Mouse (Mus musculus) limb, embryonic 14.5 days (tissue): Measurements from ENCODE around the gene Aspdh. TPM values are rescaled to one million over a fixed set of nuclear protein-coding genes. Genes with fewer than 3 reads are reported as not detected.

Experiments used
- ATAC-seq: fragments of 200-750 bp; cut with Nextera tagmentation; 2 replicates; pipeline ENCODE4 v1.8.0; 2017; ENCODE audit warnings: low read depth, moderate number of reproducible peaks, moderate TSS enrichment; ENCODE audit not compliant: low FRiP score
- DNase-seq: peaks from one replicate; pipeline ENCODE4 v3.0.0-alpha.2; 2015; ENCODE audit warnings: low spot score
- H3K27ac ChIP-seq: fragments of 300-500 bp; sonication (generic); replicated peaks from 2 replicates; pipeline ENCODE4 v1.5.1; 2014; ENCODE audit warnings: low read depth, mild to moderate bottlenecking, low read length, moderate library complexity, mixed read lengths
- H3K27me3 ChIP-seq: fragments of 300-500 bp; sonication (generic); 2 replicates; pipeline ENCODE4 v1.6.1; 2014; ENCODE audit warnings: low read length, mixed read lengths; ENCODE audit not compliant: control insufficient read depth, insufficient read depth
- H3K36me3 ChIP-seq: fragments of 300-500 bp; sonication (generic); 2 replicates; pipeline ENCODE4 v1.6.1; 2014; ENCODE audit warnings: mild to moderate bottlenecking, low read length, moderate library complexity, mixed read lengths; ENCODE audit not compliant: control insufficient read depth, insufficient read depth
- H3K4me1 ChIP-seq: fragments of 300-500 bp; sonication (generic); 2 replicates; pipeline ENCODE4 v1.6.1; 2014; ENCODE audit warnings: antibody characterized with exemption, low read length, mixed read lengths; ENCODE audit not compliant: control insufficient read depth, insufficient read depth
- H3K4me2 ChIP-seq: fragments of 300-500 bp; sonication (generic); replicated peaks from 2 replicates; pipeline ENCODE4 v1.6.1; 2014; ENCODE audit warnings: low read depth, mild to moderate bottlenecking, low read length, moderate library complexity; ENCODE audit not compliant: severe bottlenecking
- H3K4me3 ChIP-seq: fragments of 300-500 bp; sonication (generic); replicated peaks from 2 replicates; pipeline ENCODE4 v1.5.1; 2014; ENCODE audit warnings: low read length
- H3K9ac ChIP-seq: fragments of 300-500 bp; sonication (generic); 2 replicates; pipeline ENCODE4 v1.6.1; 2014; ENCODE audit warnings: mild to moderate bottlenecking, low read depth, low read length, moderate library complexity; ENCODE audit not compliant: severe bottlenecking
- H3K9me3 ChIP-seq: fragments of 300-500 bp; sonication (generic); 2 replicates; pipeline ENCODE4 v1.6.1; 2016; ENCODE audit warnings: low read length; ENCODE audit not compliant: control insufficient read depth
- POLR2A ChIP-seq: fragments of 200-500 bp; IDR thresholded peaks from 2 replicates; pipeline ENCODE4 v1.8.0; 2012; ENCODE audit warnings: inconsistent platforms, mild to moderate bottlenecking, moderate library complexity, borderline replicate concordance; ENCODE audit not compliant: insufficient read depth, insufficient read length; ENCODE audit errors: extremely low read depth
- WGBS: fragments of 180-500 bp; shearing (Covaris S2); extraction: QIAGEN DNeasy Blood & Tissue Kit; methylation state at CpG from one replicate; pipeline ENCODE4 v1.1.7; 2014; 5-methylcytosine and 5-hydroxymethylcytosine counted together
- polyA plus RNA-seq, 2 experiments: library from polyadenylated mRNA; depleted of rRNA in 1 of 2; stranded (reverse) in 1 of 2; unstranded in 1 of 2; fragments of >200 nt; fragmentation: Nextera tagmentation in 1 of 2; extraction: Ambion mirVana in 1 of 2; gene quantifications; 2 replicates each; pipeline versions ENCODE4 v1.2.1 to v1.2.3; 2012 to 2014

The Aspdh gene
- polyA plus RNA-seq, 2 experiments, result 0.37 to 1.8 TPM

GRCm38 (mm10) chr7:44442407-44442821 lies 22.8 kb upstream of the Aspdh start:
- Histone ChIP-seq H3K9ac (peak overlapping the region; percentile 43), H3K36me3 (no peaks in the 10 kb centered on the region), H3K27ac (no peak overlapping the region), H3K27me3 (peaks cover 62% of the 10 kb centered on the region), H3K4me2 (peak overlapping the region; percentile 45), H3K4me1 (peaks cover 5% of the 10 kb centered on the region; the same call in 1 of the 2 replicates), H3K4me3 (peak overlapping the region; percentile 28), H3K9me3 (no peaks in the 10 kb centered on the region)
- WGBS, result 0% methylated on average over 9 of the region's 14 CpGs
- no peak for TF ChIP-seq POLR2A
- DNase-seq, result no peak
- ATAC-seq, result no peak

GRCm38 (mm10) chr7:44443268-44444173 lies 21.7 kb upstream of the Aspdh start:
- Histone ChIP-seq H3K9ac (0 out of 2 replicates have a peak overlapping the region, but pooled peaks have one; percentile 43), H3K9me3 (no peaks in the 10 kb centered on the region), H3K4me1 (peaks cover 5% of the 10 kb centered on the region; the same call in 1 of the 2 replicates), H3K36me3 (no peaks in the 10 kb centered on the region), H3K27ac (no peak overlapping the region), H3K4me3 (peak overlapping the region; percentile 28), H3K4me2 (peak overlapping the region; percentile 45), H3K27me3 (peaks cover 62% of the 10 kb centered on the region)
- DNase-seq (no peak), ATAC-seq (no peak)
- WGBS, result 6% methylated on average over 20 of the region's 20 CpGs
- TF ChIP-seq POLR2A, result no peak

GRCm38 (mm10) chr7:44444886-44445527 lies 20.2 kb upstream of the Aspdh start:
- Histone ChIP-seq H3K4me3 (no peak overlapping the region), H3K36me3 (no peaks in the 10 kb centered on the region), H3K4me2 (no peak overlapping the region), H3K9ac (no peak overlapping the region), H3K9me3 (no peaks in the 10 kb centered on the region), H3K27me3 (peaks cover 62% of the 10 kb centered on the region), H3K4me1 (peaks cover 5% of the 10 kb centered on the region; the same call in 1 of the 2 replicates), H3K27ac (no peak overlapping the region)
- 8% methylated on average over 29 of the region's 29 CpGs for WGBS
- no peak for ATAC-seq
- TF ChIP-seq POLR2A, result no peak
- DNase-seq, result no peak

GRCm38 (mm10) chr7:44445528-44445923 lies 19.7 kb upstream of the Aspdh start:
- DNase-seq (no peak), ATAC-seq (no peak)
- Histone ChIP-seq H3K27me3 (peaks cover 59% of the 10 kb centered on the region), H3K4me3 (no peak overlapping the region), H3K4me2 (no peak overlapping the region), H3K4me1 (peaks cover 5% of the 10 kb centered on the region; the same call in 1 of the 2 replicates), H3K9ac (no peak overlapping the region), H3K36me3 (no peaks in the 10 kb centered on the region), H3K27ac (no peak overlapping the region), H3K9me3 (no peaks in the 10 kb centered on the region)
- WGBS, result 15% methylated on average over 7 of the region's 7 CpGs
- no peak for TF ChIP-seq POLR2A

- H3K36me3 ChIP-seq, result no peaks in the 10 kb centered on the region
- no peak for TF ChIP-seq POLR2A
These were observed 18.9 kb upstream of the Aspdh start for GRCm38 (mm10) chr7:44446070-44446855.

More at GRCm38 (mm10) chr7:44446070-44446855, 18.9 kb upstream of the Aspdh start:
- whole genome bisulfite sequencing, result 40% methylated on average over 12 of the region's 12 CpGs
- Histone ChIP-seq H3K4me1 (peaks cover 5% of the 10 kb centered on the region; the same call in 1 of the 2 replicates), H3K27me3 (peaks cover 51% of the 10 kb centered on the region), H3K27ac (no peak overlapping the region), H3K9me3 (no peaks in the 10 kb centered on the region), H3K9ac (no peak overlapping the region), H3K4me2 (no peak overlapping the region), H3K4me3 (no peak overlapping the region)
- ATAC-seq, result no peak
- DNase-seq, result no peak
